Mouse (Mus musculus) erythroblast, embryonic 14.5 days (primary cell): ENCODE results near the gene Ankrd11. TPM values are rescaled to one million over a fixed set of nuclear protein-coding genes. Genes with fewer than 3 reads are reported as not detected.

ENCODE experiments used
- H3K27me3 ChIP-seq: 2 replicates; pipeline ENCODE4 v1.6.1; 2012; ENCODE audit warnings: inconsistent platforms; ENCODE audit not compliant: control insufficient read depth
- H3K36me3 ChIP-seq: 2 replicates; pipeline ENCODE4 v1.6.1; 2012; ENCODE audit warnings: mild to moderate bottlenecking, inconsistent platforms; ENCODE audit not compliant: control insufficient read depth
- H3K4me1 ChIP-seq: 2 replicates; pipeline ENCODE4 v1.6.1; 2012; ENCODE audit warnings: inconsistent platforms; ENCODE audit not compliant: control insufficient read depth
- H3K4me3 ChIP-seq: replicated peaks from 2 replicates; pipeline ENCODE3; 2012; ENCODE audit warnings: moderate library complexity, mild to moderate bottlenecking, inconsistent platforms
- H3K9me3 ChIP-seq: 2 replicates; pipeline ENCODE4 v1.6.1; 2012; ENCODE audit warnings: low read length, inconsistent platforms, mixed read lengths; ENCODE audit not compliant: control insufficient read depth
- GATA1 ChIP-seq: IDR thresholded peaks from 2 replicates; pipeline ENCODE4 v1.6.1; 2012; ENCODE audit warnings: low read length, inconsistent platforms, mixed read lengths
- TAL1 ChIP-seq: IDR thresholded peaks from 3 replicates; pipeline ENCODE4 v1.6.1; 2012; ENCODE audit warnings: low read length, inconsistent platforms, mixed read lengths
- polyA plus RNA-seq: library from polyadenylated mRNA; stranded (reverse); fragments of >175 nt; gene quantifications from 2 replicates; pipeline ENCODE4 v1.2.3, GENCODE M21; 2012

The Ankrd11 gene
- polyA plus RNA-seq, 1 experiment = 6.3 TPM

- TF ChIP-seq GATA1 = no peak
- TF ChIP-seq TAL1 = no peak
- peaks cover 42% of the 10 kb centered on the region for H3K27me3 ChIP-seq
- no peaks in the 10 kb centered on the region for H3K36me3 ChIP-seq
- H3K4me1 ChIP-seq = peaks cover 7% of the 10 kb centered on the region
- H3K9me3 ChIP-seq = no peaks in the 10 kb centered on the region
- no peak within 1 kb of the TSS for H3K4me3 ChIP-seq
Measured at GRCm38 (mm10) chr8:122847829-122848561, 194.1 kb downstream of the Ankrd11 start, which contains the start of gene Cdh15. TSS of gene Cdh15 (plus strand) at chr8:122847966.

- H3K4me3 ChIP-seq = no peak overlapping the region
- peaks cover 49% of the 10 kb centered on the region for H3K27me3 ChIP-seq
- no peak for TF ChIP-seq GATA1
- no peaks in the 10 kb centered on the region for H3K36me3 ChIP-seq
- H3K9me3 ChIP-seq = no peaks in the 10 kb centered on the region
- H3K4me1 ChIP-seq = peaks cover 7% of the 10 kb centered on the region
Measured at GRCm38 (mm10) chr8:122845662-122846061, 196.4 kb downstream of the Ankrd11 start.

GRCm38 (mm10) chr8:122844161-122844560 is 197.9 kb downstream of the Ankrd11 start:
- H3K4me3 ChIP-seq = no peak overlapping the region
- no peaks in the 10 kb centered on the region for H3K36me3 ChIP-seq
- H3K4me1 ChIP-seq = peaks cover 7% of the 10 kb centered on the region
- TF ChIP-seq GATA1 (no peak), TAL1 (no peak)
- H3K27me3 ChIP-seq = peaks cover 47% of the 10 kb centered on the region
- H3K9me3 ChIP-seq = no peaks in the 10 kb centered on the region

GRCm38 (mm10) chr8:122836696-122837095 is 205.4 kb downstream of the Ankrd11 start:
- Histone ChIP-seq H3K27me3 (peaks cover 14% of the 10 kb centered on the region), H3K36me3 (no peaks in the 10 kb centered on the region)
- no peak for TF ChIP-seq TAL1
- no peak for TF ChIP-seq GATA1

GRCm38 (mm10) chr8:122836199-122836598 is 205.9 kb downstream of the Ankrd11 start:
- no peak overlapping the region for H3K4me3 ChIP-seq
- H3K27me3 ChIP-seq = peaks cover 18% of the 10 kb centered on the region

More at GRCm38 (mm10) chr8:122836696-122837095, 205.4 kb downstream of the Ankrd11 start:
- Histone ChIP-seq H3K4me1 (peaks cover 7% of the 10 kb centered on the region), H3K4me3 (no peak overlapping the region), H3K9me3 (no peaks in the 10 kb centered on the region)

GRCm38 (mm10) chr8:122834971-122835370 is 207.1 kb downstream of the Ankrd11 start:
- H3K4me1 ChIP-seq = peaks cover 13% of the 10 kb centered on the region
- no peak for TF ChIP-seq TAL1
- TF ChIP-seq GATA1 = no peak
- H3K9me3 ChIP-seq = no peaks in the 10 kb centered on the region
- H3K27me3 ChIP-seq = peaks cover 13% of the 10 kb centered on the region
- H3K4me3 ChIP-seq = no peak overlapping the region
- H3K36me3 ChIP-seq = no peaks in the 10 kb centered on the region

More at GRCm38 (mm10) chr8:122836199-122836598, 205.9 kb downstream of the Ankrd11 start:
- H3K4me1 ChIP-seq = peaks cover 7% of the 10 kb centered on the region
- H3K36me3 ChIP-seq = no peaks in the 10 kb centered on the region
- no peaks in the 10 kb centered on the region for H3K9me3 ChIP-seq
- TF ChIP-seq GATA1 (no peak), TAL1 (no peak)

- Histone ChIP-seq H3K36me3 (no peaks in the 10 kb centered on the region), H3K4me3 (no peak overlapping the region), H3K4me1 (peaks cover 15% of the 10 kb centered on the region), H3K27me3 (peaks cover 13% of the 10 kb centered on the region), H3K9me3 (no peaks in the 10 kb centered on the region)
- TF ChIP-seq TAL1 (no peak), GATA1 (no peak)
Measured at GRCm38 (mm10) chr8:122834416-122834815, 207.7 kb downstream of the Ankrd11 start.

Other genes with a start within 250 kb of the Ankrd11 start
- gene Cdh15, start 194.3 kb downstream of the Ankrd11 start, polyA plus RNA-seq = not detected in 2 replicates
- gene Spg7, start 20.7 kb upstream of the Ankrd11 start, polyA plus RNA-seq = 5.5 and 6.3 TPM in 2 replicates
- 428 and 471 TPM in 2 replicates for gene Rpl13, start 60.1 kb upstream of the Ankrd11 start, polyA plus RNA-seq
- 0.07 and 0.08 TPM in 2 replicates for gene Cpne7, start 75.1 kb upstream of the Ankrd11 start, polyA plus RNA-seq
- 0.04 and 0.08 TPM in 2 replicates for gene Sult5a1, start 116.0 kb upstream of the Ankrd11 start, polyA plus RNA-seq
- gene Dpep1, start 144.0 kb upstream of the Ankrd11 start, polyA plus RNA-seq = not detected in 2 replicates
- gene Chmp1a, start 170.5 kb upstream of the Ankrd11 start, polyA plus RNA-seq = 2.7 and 3.1 TPM in 2 replicates
- gene Spata33, start 170.6 kb upstream of the Ankrd11 start, polyA plus RNA-seq = 0.17 TPM in 1 of 2 replicates, not detected in the other
- gene Cdk10, start 182.6 kb upstream of the Ankrd11 start, polyA plus RNA-seq = 1.8 and 2.3 TPM in 2 replicates
- 0.03 and 0.07 TPM in 2 replicates for gene Spata2l, start 194.0 kb upstream of the Ankrd11 start, polyA plus RNA-seq
- gene Zfp276, start 211.9 kb upstream of the Ankrd11 start, polyA plus RNA-seq = 0.78 and 0.85 TPM in 2 replicates
- 2.0 and 2.4 TPM in 2 replicates for gene Vps9d1, start 212.1 kb upstream of the Ankrd11 start, polyA plus RNA-seq